Mouse (Mus musculus) liver, adult 2 months (tissue): Measurements from ENCODE around the gene Ppp1r1b. TPM values are rescaled to one million over a fixed set of nuclear protein-coding genes. Genes with fewer than 3 reads are reported as not detected.
"Not testable (repeated sequence)": the region's sequence is repeated elsewhere in the genome, so short reads cannot be mapped to it uniquely, and the experiment has no call there.

Experiments used
- DNase-seq: peaks from one replicate; pipeline ENCODE4 v3.0.0-alpha.2; 2011; ENCODE audit warnings: low read depth, low spot score; ENCODE audit errors: extremely low read depth
- H3K27ac ChIP-seq: fragments of 200-500 bp; replicated peaks from 2 replicates; pipeline ENCODE4 v1.5.1; 2012; ENCODE audit warnings: low read depth, mild to moderate bottlenecking, control low read depth, inconsistent platforms, low read length; ENCODE audit not compliant: insufficient read depth
- H3K27me3 ChIP-seq: fragments of 200-500 bp; 2 replicates; pipeline ENCODE4 v1.6.1; 2012; ENCODE audit warnings: mild to moderate bottlenecking, moderate library complexity, low read length, inconsistent platforms; ENCODE audit not compliant: control insufficient read depth, insufficient read depth
- H3K36me3 ChIP-seq: fragments of 200-500 bp; 2 replicates; pipeline ENCODE4 v1.6.1; 2012; ENCODE audit warnings: low read length, inconsistent platforms; ENCODE audit not compliant: control insufficient read depth, insufficient read depth
- H3K4me1 ChIP-seq: fragments of 200-500 bp; 2 replicates; pipeline ENCODE4 v1.6.1; 2011; ENCODE audit warnings: low read length; ENCODE audit not compliant: control insufficient read depth, insufficient read depth
- H3K4me3 ChIP-seq: fragments of 200-500 bp; 2 replicates; pipeline ENCODE4 v1.5.1; 2011; ENCODE audit warnings: low read depth, mild to moderate bottlenecking, control low read depth, low read length, moderate library complexity; ENCODE audit not compliant: insufficient read depth
- H3K79me2 ChIP-seq: fragments of 200-500 bp; 2 replicates; pipeline ENCODE4 v1.6.1; 2012; ENCODE audit warnings: inconsistent platforms, mild to moderate bottlenecking, low read length, moderate library complexity; ENCODE audit not compliant: control insufficient read depth, insufficient read depth
- H3K9ac ChIP-seq: fragments of 200-500 bp; 2 replicates; pipeline ENCODE4 v1.6.1; 2012; ENCODE audit warnings: low read depth, mild to moderate bottlenecking, control low read depth, inconsistent platforms, low read length
- CTCF ChIP-seq: fragments of 200-500 bp; IDR thresholded peaks from 2 replicates; pipeline ENCODE4 v1.5.1; 2011; ENCODE audit warnings: low read depth, low read length, control low read depth
- POLR2A ChIP-seq: fragments of 200-500 bp; IDR thresholded peaks from 2 replicates; pipeline ENCODE4 v1.6.1; 2011; ENCODE audit warnings: low read length, control low read depth; ENCODE audit not compliant: insufficient read depth; ENCODE audit errors: extremely low read depth
- WGBS: fragments of 180-500 bp; shearing (Covaris S2); methylation state at CpG from one replicate; pipeline ENCODE4 v1.1.7; 2018; 5-methylcytosine and 5-hydroxymethylcytosine counted together
- polyA plus RNA-seq: library from polyadenylated mRNA; depleted of rRNA; stranded (reverse); fragments of >200 nt; gene quantifications from 2 replicates; pipeline ENCODE4 v1.2.3, GENCODE M21; 2012
- total RNA-seq: library from RNA; depleted of rRNA; stranded (reverse); fragments of >200 nt; gene quantifications from 2 replicates; pipeline ENCODE4 v1.2.3, GENCODE M21; 2014

The Ppp1r1b gene
- total and polyA plus RNA-seq, 2 experiments, result 0.55 to 4.3 TPM

DNA sequence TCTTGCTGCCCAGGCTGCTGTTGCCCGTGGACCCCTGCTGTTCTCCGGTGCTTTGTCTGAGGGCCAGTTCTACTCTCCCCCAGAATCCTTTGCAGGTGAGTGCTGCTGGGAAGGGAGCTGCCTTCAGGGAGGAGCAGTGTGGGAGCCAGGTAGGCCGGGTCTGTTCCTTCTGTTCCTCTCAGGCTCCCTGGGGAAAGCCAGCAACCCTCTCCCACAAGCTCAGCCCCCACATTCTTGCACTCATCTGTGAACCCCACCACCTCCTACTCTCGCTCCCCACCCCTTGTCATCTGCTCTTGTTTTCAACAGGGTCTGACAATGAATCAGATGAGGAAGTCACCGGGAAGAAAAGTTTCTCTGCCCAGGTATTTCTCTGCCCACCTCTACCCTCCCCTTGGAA is 28.6 kb downstream of the Ppp1r1b start:
- H3K4me3 ChIP-seq, result no peak overlapping the region
- DNase-seq, result no peak
- TF ChIP-seq CTCF (no peak), POLR2A (no peak)
- no peaks in the 10 kb centered on the region for H3K4me1 ChIP-seq
- no peaks in the 10 kb centered on the region for H3K27me3 ChIP-seq
- no peak overlapping the region for H3K9ac ChIP-seq
- no peak overlapping the region for H3K27ac ChIP-seq
- peaks cover 8% of the 10 kb centered on the region; the same call in 1 of the 2 replicates for H3K36me3 ChIP-seq
- H3K79me2 ChIP-seq, result no peaks in the 10 kb centered on the region
- 91% methylated on average over 5 of the region's 5 CpGs for WGBS

GRCm38 (mm10) chr11:98377787-98378186 is 29.6 kb downstream of the Ppp1r1b start:
- Histone ChIP-seq H3K4me3 (no peak overlapping the region), H3K27ac (no peak overlapping the region), H3K9ac (no peak overlapping the region), H3K27me3 (no peaks in the 10 kb centered on the region), H3K36me3 (peaks cover 8% of the 10 kb centered on the region; the same call in 1 of the 2 replicates), H3K4me1 (no peaks in the 10 kb centered on the region), H3K79me2 (no peaks in the 10 kb centered on the region)
- 81% methylated on average over 11 of the region's 11 CpGs for WGBS
- DNase-seq, result no peak
- TF ChIP-seq CTCF (no peak), POLR2A (no peak)

DNA sequence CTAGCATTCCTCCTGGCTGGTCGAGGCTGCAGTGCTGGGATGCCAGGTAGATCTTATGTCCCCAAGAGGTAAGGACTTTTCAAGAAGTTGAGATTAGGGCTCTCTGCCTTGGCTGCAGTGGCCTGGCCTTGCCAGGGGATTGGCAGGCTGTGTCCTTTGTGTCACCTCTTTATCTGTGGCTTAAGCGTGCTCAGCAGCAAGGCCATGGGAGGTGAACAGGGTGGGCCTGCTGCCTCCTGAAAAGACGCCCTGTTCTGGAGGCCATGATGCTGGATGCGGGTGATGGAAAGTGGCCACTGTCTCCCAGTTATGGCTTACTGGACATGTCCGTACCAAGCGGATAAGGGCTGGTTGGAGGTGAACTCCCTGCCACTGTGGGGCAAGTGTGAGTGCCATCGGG is 31.2 kb downstream of the Ppp1r1b start:
- no peak for TF ChIP-seq CTCF
- no peak for TF ChIP-seq POLR2A
- no peak for DNase-seq
- Histone ChIP-seq H3K36me3 (peaks cover 8% of the 10 kb centered on the region; the same call in 1 of the 2 replicates), H3K9ac (no peak overlapping the region), H3K27ac (no peak overlapping the region), H3K79me2 (no peaks in the 10 kb centered on the region), H3K4me1 (no peaks in the 10 kb centered on the region), H3K4me3 (no peak overlapping the region), H3K27me3 (no peaks in the 10 kb centered on the region)
- 88% methylated on average over 7 of the region's 7 CpGs for WGBS

- WGBS, result 90% methylated on average over 6 of the region's 6 CpGs
- DNase-seq, result no peak
- no peak overlapping the region for H3K27ac ChIP-seq
Observed at GRCm38 (mm10) chr11:98380106-98380505, 31.9 kb downstream of the Ppp1r1b start.

GRCm38 (mm10) chr11:98381651-98382050 is 33.4 kb downstream of the Ppp1r1b start:
- WGBS, result 93% methylated on average over 2 of the region's 2 CpGs
- H3K27ac ChIP-seq, result no peak overlapping the region
- H3K79me2 ChIP-seq, result no peaks in the 10 kb centered on the region
- peaks cover 4% of the 10 kb centered on the region; the same call in 1 of the 2 replicates for H3K36me3 ChIP-seq
- DNase-seq, result no peak
- TF ChIP-seq POLR2A (no peak), CTCF (no peak)
- 0 out of 2 replicates have a peak, but pooled peaks cover 3% of the 10 kb centered on the region for H3K27me3 ChIP-seq
- H3K4me1 ChIP-seq, result no peaks in the 10 kb centered on the region; the same call in 1 of the 2 replicates
- H3K4me3 ChIP-seq, result no peak overlapping the region
- H3K9ac ChIP-seq, result no peak overlapping the region

More at GRCm38 (mm10) chr11:98380106-98380505, 31.9 kb downstream of the Ppp1r1b start:
- Histone ChIP-seq H3K4me1 (no peaks in the 10 kb centered on the region; the same call in 1 of the 2 replicates), H3K79me2 (no peaks in the 10 kb centered on the region), H3K36me3 (peaks cover 5% of the 10 kb centered on the region; the same call in 1 of the 2 replicates), H3K9ac (no peak overlapping the region), H3K4me3 (no peak overlapping the region), H3K27me3 (no peaks in the 10 kb centered on the region)
- no peak for TF ChIP-seq CTCF
- no peak for TF ChIP-seq POLR2A

- 28% methylated on average over 2 of the region's 2 CpGs for WGBS
- H3K27ac ChIP-seq, H3K27me3 ChIP-seq, H3K79me2 ChIP-seq, H3K36me3 ChIP-seq, H3K4me3 ChIP-seq, DNase-seq, H3K9ac ChIP-seq, H3K4me1 ChIP-seq: not testable (repeated sequence)
Observed at GRCm38 (mm10) chr11:98382405-98382804, 34.2 kb downstream of the Ppp1r1b start.
